Mouse (Mus musculus) urinary bladder, adult 18-20 months (tissue): Measurements from ENCODE around the gene Fam118a.

Experiments
- DNase-seq, 2 experiments: peaks; one replicate each; pipeline ENCODE4 v3.0.0; 2022; ENCODE audit warnings: low spot score in 2 of 2, mixed read lengths in 2 of 2

The Fam118a gene

GRCm38 (mm10) chr15:85072651-85073050, 43.9 kb downstream of the Fam118a start:
- DNase-seq, result no peak

DNA sequence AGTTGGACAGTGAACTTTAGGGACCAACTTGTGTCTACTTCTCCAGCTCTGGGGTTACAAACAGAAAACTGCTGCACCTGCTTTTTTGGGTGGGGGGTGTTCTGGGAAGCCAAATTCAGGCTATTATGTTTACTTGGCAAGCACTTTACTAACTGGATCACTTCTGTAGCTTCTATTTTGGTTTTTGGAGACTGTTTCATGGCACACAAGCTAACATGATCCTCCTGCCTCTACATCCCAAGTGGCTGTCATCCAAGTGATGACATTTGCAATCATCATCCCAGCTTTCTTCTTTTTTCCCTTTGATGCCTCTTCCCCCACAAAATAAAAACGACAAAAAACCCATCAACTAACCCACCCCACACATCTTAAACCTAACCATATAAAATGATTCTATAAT, 56.9 kb downstream of the Fam118a start:
- no peak for DNase-seq
